Mouse (Mus musculus): ENCODE measurements at regions not wholly inside any gene's neighbourhood (a gene's known extent, or its start where the extent isn't known, plus 50 kb on each side); places are given as distances from the start of the nearest gene placed in this dataset.

- Histone ChIP-seq H3K36me3 (ENCODE audit: control insufficient read depth, insufficient read depth, low read length) (no peaks in the 10 kb centered on the region), H3K4me1 (ENCODE audit: control insufficient read depth, insufficient read depth, low read length) (peaks cover 20% of the 10 kb centered on the region), H3K4me3 (ENCODE audit: low read depth, low read length) (no peak overlapping the region), H3K27me3 (replicated peaks; ENCODE audit: control insufficient read depth, insufficient read depth, low read length) (no peaks in the 10 kb centered on the region), H3K9ac (ENCODE audit: low read length) (no peak overlapping the region), H3K27ac (ENCODE audit: low read depth, low read length) (0 out of 2 replicates have a peak overlapping the region, but pooled peaks have one; percentile 21), H3K9me3 (replicated peaks; ENCODE audit: control insufficient read depth, low read length) (0 out of 2 replicates have a peak, but pooled peaks cover 3% of the 10 kb centered on the region), H3K4me2 (ENCODE audit: low read length) (no peak overlapping the region)
- DNase-seq (ENCODE audit: low spot score), result peak; percentile 58
- ATAC-seq, result no peak; the same call in 1 of the 2 replicates
- WGBS, result 14% methylated on average over 3 of the region's 3 CpGs
Measured at GRCm38 (mm10) chr16:5578333-5578732, 306.8 kb upstream of the Rbfox1 start.

GRCm38 (mm10) chr16:5572780-5573179 is 312.4 kb upstream of the Rbfox1 start:
- Histone ChIP-seq H3K9ac (ENCODE audit: low read length) (no peak overlapping the region), H3K27ac (ENCODE audit: low read depth, low read length) (peak overlapping the region; percentile 49; the same call in 1 of the 2 replicates), H3K4me3 (ENCODE audit: low read depth, low read length) (no peak overlapping the region), H3K36me3 (ENCODE audit: control insufficient read depth, insufficient read depth, low read length) (no peaks in the 10 kb centered on the region), H3K4me2 (ENCODE audit: low read length) (no peak overlapping the region), H3K9me3 (replicated peaks; ENCODE audit: control insufficient read depth, low read length) (no peaks in the 10 kb centered on the region), H3K4me1 (ENCODE audit: control insufficient read depth, insufficient read depth, low read length) (peaks cover 36% of the 10 kb centered on the region), H3K27me3 (replicated peaks; ENCODE audit: control insufficient read depth, insufficient read depth, low read length) (no peaks in the 10 kb centered on the region)
- ATAC-seq (peak; percentile 90), DNase-seq (ENCODE audit: low spot score) (peak; percentile 89)

GRCm38 (mm10) chr16:5570619-5571018 is 314.5 kb upstream of the Rbfox1 start:
- 97% methylated on average over 4 of the region's 4 CpGs for WGBS
- ATAC-seq, result no peak

GRCm38 (mm10) chr16:5569101-5569500 is 313.3 kb upstream of the Eef2kmt start:
- H3K4me1 ChIP-seq (ENCODE audit: control insufficient read depth, insufficient read depth, low read length), result peaks cover 33% of the 10 kb centered on the region
- H3K4me2 ChIP-seq (ENCODE audit: low read length), result no peak overlapping the region
- DNase-seq (ENCODE audit: low spot score), result peak; percentile 62
- peak overlapping the region; percentile 8; the same call in 1 of the 2 replicates for H3K9ac ChIP-seq (ENCODE audit: low read length)
- no peak overlapping the region for H3K27ac ChIP-seq (ENCODE audit: low read depth, low read length)
- H3K9me3 ChIP-seq (replicated peaks; ENCODE audit: control insufficient read depth, low read length), result no peaks in the 10 kb centered on the region
- H3K27me3 ChIP-seq (replicated peaks; ENCODE audit: control insufficient read depth, insufficient read depth, low read length), result no peaks in the 10 kb centered on the region
- H3K36me3 ChIP-seq (ENCODE audit: control insufficient read depth, insufficient read depth, low read length), result no peaks in the 10 kb centered on the region
- ATAC-seq, result no peak
- no peak overlapping the region for H3K4me3 ChIP-seq (ENCODE audit: low read depth, low read length)
- 24% methylated on average over 10 of the region's 10 CpGs for WGBS

More at GRCm38 (mm10) chr16:5570619-5571018, 314.5 kb upstream of the Rbfox1 start:
- Histone ChIP-seq H3K4me3 (ENCODE audit: low read depth, low read length) (no peak overlapping the region), H3K9me3 (replicated peaks; ENCODE audit: control insufficient read depth, low read length) (no peaks in the 10 kb centered on the region), H3K9ac (ENCODE audit: low read length) (no peak overlapping the region), H3K27ac (ENCODE audit: low read depth, low read length) (no peak overlapping the region), H3K4me2 (ENCODE audit: low read length) (no peak overlapping the region), H3K36me3 (ENCODE audit: control insufficient read depth, insufficient read depth, low read length) (no peaks in the 10 kb centered on the region), H3K4me1 (ENCODE audit: control insufficient read depth, insufficient read depth, low read length) (peaks cover 36% of the 10 kb centered on the region), H3K27me3 (replicated peaks; ENCODE audit: control insufficient read depth, insufficient read depth, low read length) (no peaks in the 10 kb centered on the region)
- no peak for DNase-seq (ENCODE audit: low spot score)

- ATAC-seq, result no peak
- Histone ChIP-seq H3K4me3 (ENCODE audit: low read depth, low read length) (no peak overlapping the region), H3K4me2 (ENCODE audit: low read length) (no peak overlapping the region), H3K4me1 (ENCODE audit: control insufficient read depth, insufficient read depth, low read length) (0 out of 2 replicates have a peak, but pooled peaks cover 4% of the 10 kb centered on the region), H3K9me3 (replicated peaks; ENCODE audit: control insufficient read depth, low read length) (no peaks in the 10 kb centered on the region), H3K36me3 (ENCODE audit: control insufficient read depth, insufficient read depth, low read length) (no peaks in the 10 kb centered on the region), H3K27ac (ENCODE audit: low read depth, low read length) (no peak overlapping the region), H3K9ac (ENCODE audit: low read length) (no peak overlapping the region), H3K27me3 (replicated peaks; ENCODE audit: control insufficient read depth, insufficient read depth, low read length) (no peaks in the 10 kb centered on the region)
- DNase-seq (ENCODE audit: low spot score), result no peak
- 75% methylated on average over 6 of the region's 6 CpGs for WGBS
Measured at GRCm38 (mm10) chr16:5549026-5549425, 293.2 kb upstream of the Eef2kmt start.

- Histone ChIP-seq H3K4me3 (ENCODE audit: low read depth, low read length) (no peak overlapping the region), H3K36me3 (ENCODE audit: control insufficient read depth, insufficient read depth, low read length) (no peaks in the 10 kb centered on the region), H3K4me2 (ENCODE audit: low read length) (no peak overlapping the region), H3K27ac (ENCODE audit: low read depth, low read length) (no peak overlapping the region), H3K9me3 (replicated peaks; ENCODE audit: control insufficient read depth, low read length) (no peaks in the 10 kb centered on the region), H3K27me3 (replicated peaks; ENCODE audit: control insufficient read depth, insufficient read depth, low read length) (no peaks in the 10 kb centered on the region), H3K9ac (ENCODE audit: low read length) (no peak overlapping the region), H3K4me1 (ENCODE audit: control insufficient read depth, insufficient read depth, low read length) (0 out of 2 replicates have a peak, but pooled peaks cover 4% of the 10 kb centered on the region)
- ATAC-seq (no peak), DNase-seq (ENCODE audit: low spot score) (no peak)
- WGBS, result 77% methylated on average over 3 of the region's 3 CpGs
Measured at GRCm38 (mm10) chr16:5548602-5549001, 292.8 kb upstream of the Eef2kmt start.

- ATAC-seq (no peak), DNase-seq (ENCODE audit: low spot score) (no peak)
- H3K36me3 ChIP-seq (ENCODE audit: control insufficient read depth, insufficient read depth, low read length), result no peaks in the 10 kb centered on the region
- H3K4me3 ChIP-seq (ENCODE audit: low read depth, low read length), result no peak overlapping the region
- H3K9me3 ChIP-seq (replicated peaks; ENCODE audit: control insufficient read depth, low read length), result no peaks in the 10 kb centered on the region
- H3K4me2 ChIP-seq (ENCODE audit: low read length), result no peak overlapping the region
- 0 out of 2 replicates have a peak, but pooled peaks cover 4% of the 10 kb centered on the region for H3K4me1 ChIP-seq (ENCODE audit: control insufficient read depth, insufficient read depth, low read length)
- H3K27ac ChIP-seq (ENCODE audit: low read depth, low read length), result no peak overlapping the region
- H3K9ac ChIP-seq (ENCODE audit: low read length), result no peak overlapping the region
- no peaks in the 10 kb centered on the region for H3K27me3 ChIP-seq (replicated peaks; ENCODE audit: control insufficient read depth, insufficient read depth, low read length)
- 44% methylated on average over 4 of the region's 4 CpGs for WGBS
Measured at GRCm38 (mm10) chr16:5546808-5547207, 291.0 kb upstream of the Eef2kmt start.

- Histone ChIP-seq H3K4me3 (ENCODE audit: low read depth, low read length) (no peak overlapping the region), H3K9me3 (replicated peaks; ENCODE audit: control insufficient read depth, low read length) (no peaks in the 10 kb centered on the region), H3K27ac (ENCODE audit: low read depth, low read length) (no peak overlapping the region), H3K27me3 (replicated peaks; ENCODE audit: control insufficient read depth, insufficient read depth, low read length) (no peaks in the 10 kb centered on the region), H3K4me1 (ENCODE audit: control insufficient read depth, insufficient read depth, low read length) (0 out of 2 replicates have a peak, but pooled peaks cover 4% of the 10 kb centered on the region), H3K4me2 (ENCODE audit: low read length) (no peak overlapping the region), H3K9ac (ENCODE audit: low read length) (no peak overlapping the region), H3K36me3 (ENCODE audit: control insufficient read depth, insufficient read depth, low read length) (no peaks in the 10 kb centered on the region)
- 35% methylated on average over 8 of the region's 8 CpGs for WGBS
- ATAC-seq (no peak), DNase-seq (ENCODE audit: low spot score) (no peak)
Measured at GRCm38 (mm10) chr16:5545801-5546200, 290.0 kb upstream of the Eef2kmt start.

GRCm38 (mm10) chr16:5544436-5544835 is 288.7 kb upstream of the Eef2kmt start:
- 66% methylated on average over 2 of the region's 2 CpGs for WGBS
- Histone ChIP-seq H3K36me3 (ENCODE audit: control insufficient read depth, insufficient read depth, low read length) (no peaks in the 10 kb centered on the region), H3K27me3 (replicated peaks; ENCODE audit: control insufficient read depth, insufficient read depth, low read length) (no peaks in the 10 kb centered on the region), H3K9me3 (replicated peaks; ENCODE audit: control insufficient read depth, low read length) (no peaks in the 10 kb centered on the region), H3K9ac (ENCODE audit: low read length) (no peak overlapping the region), H3K4me3 (ENCODE audit: low read depth, low read length) (no peak overlapping the region), H3K27ac (ENCODE audit: low read depth, low read length) (no peak overlapping the region), H3K4me1 (ENCODE audit: control insufficient read depth, insufficient read depth, low read length) (0 out of 2 replicates have a peak, but pooled peaks cover 4% of the 10 kb centered on the region), H3K4me2 (ENCODE audit: low read length) (no peak overlapping the region)
- no peak for DNase-seq (ENCODE audit: low spot score)
- no peak for ATAC-seq
